Mouse (Mus musculus): ENCODE measurements at regions not wholly inside any gene's neighbourhood (a gene's known extent, or its start where the extent isn't known, plus 50 kb on each side); places are given as distances from the start of the nearest gene placed in this dataset.

- peak overlapping the region; percentile 78 for H3K9ac ChIP-seq
- H3K36me3 ChIP-seq, result no peaks in the 10 kb centered on the region
- no peaks in the 10 kb centered on the region for H3K9me3 ChIP-seq
- H3K27me3 ChIP-seq (replicated peaks), result peaks cover 3% of the 10 kb centered on the region; the same call in 1 of the 2 replicates
- H3K4me1 ChIP-seq, result peaks cover 6% of the 10 kb centered on the region; the same call in 1 of the 2 replicates
- H3K27ac ChIP-seq (replicated peaks), result no peak overlapping the region
- WGBS, result 42% methylated on average over 18 of the region's 18 CpGs
- peak overlapping the region; percentile 76 for H3K4me2 ChIP-seq
- ATAC-seq (ENCODE audit: extremely low read depth, insufficient number of reproducible peaks, low FRiP score, low TSS enrichment), result no peak
- H3K4me3 ChIP-seq, result peak overlapping the region; percentile 54
These were observed 237.1 kb downstream of the Gm765 start for GRCm38 (mm10) chr6:98105280-98106090.

DNA sequence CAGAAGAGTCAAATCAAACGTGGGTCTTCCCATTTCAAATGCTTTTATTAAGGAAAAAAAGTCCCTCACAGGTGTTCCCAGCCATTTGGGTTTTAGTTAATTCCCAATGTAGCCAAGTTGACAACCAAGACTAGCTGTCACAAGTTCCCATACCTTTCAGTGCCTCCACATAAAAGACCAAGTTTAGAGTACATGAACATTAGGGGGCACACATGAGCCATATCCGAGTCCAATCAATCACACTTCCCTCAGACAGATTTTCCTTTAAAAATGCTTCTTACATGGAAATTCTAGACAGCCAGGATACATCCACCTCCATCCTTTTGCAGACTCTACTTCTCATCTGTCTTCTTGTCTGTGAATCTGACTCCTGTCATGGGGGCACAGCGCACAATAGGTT lies 238.1 kb downstream of the Gm765 start:
- no peak overlapping the region for H3K27ac ChIP-seq (replicated peaks)
- no peak overlapping the region for H3K4me2 ChIP-seq
- ATAC-seq (ENCODE audit: extremely low read depth, insufficient number of reproducible peaks, low FRiP score, low TSS enrichment), result no peak
- no peak overlapping the region for H3K9ac ChIP-seq
- H3K4me1 ChIP-seq, result peaks cover 6% of the 10 kb centered on the region; the same call in 1 of the 2 replicates
- H3K27me3 ChIP-seq (replicated peaks), result peaks cover 3% of the 10 kb centered on the region; the same call in 1 of the 2 replicates
- H3K4me3 ChIP-seq, result no peak overlapping the region
- WGBS, result 47% methylated on average over 3 of the region's 3 CpGs
- H3K36me3 ChIP-seq, result no peaks in the 10 kb centered on the region
- H3K9me3 ChIP-seq, result no peaks in the 10 kb centered on the region

DNA sequence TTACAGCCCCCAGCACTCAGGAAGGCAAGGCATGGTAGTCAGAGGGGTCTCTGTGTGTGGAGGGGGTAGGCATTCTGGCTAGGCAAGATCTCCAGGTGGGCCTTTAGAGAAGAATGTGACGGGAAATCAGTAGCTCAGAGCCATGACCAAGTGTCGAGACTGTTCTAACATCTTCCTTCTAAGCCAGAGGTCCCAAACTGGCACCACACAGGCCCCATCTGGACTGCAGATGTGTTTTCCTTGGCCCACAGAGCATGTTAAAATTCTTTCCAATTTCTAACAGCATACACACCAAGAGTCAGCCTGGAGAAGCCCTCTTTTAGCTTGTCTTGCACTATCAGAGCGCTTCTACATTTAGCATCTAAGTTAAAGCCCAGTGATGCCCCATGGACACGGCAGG lies 241.5 kb downstream of the Gm765 start:
- Histone ChIP-seq H3K36me3 (no peaks in the 10 kb centered on the region), H3K9ac (no peak overlapping the region), H3K4me3 (no peak overlapping the region), H3K9me3 (no peaks in the 10 kb centered on the region), H3K4me2 (no peak overlapping the region), H3K4me1 (peaks cover 6% of the 10 kb centered on the region; the same call in 1 of the 2 replicates), H3K27me3 (replicated peaks) (peaks cover 3% of the 10 kb centered on the region; the same call in 1 of the 2 replicates), H3K27ac (replicated peaks) (no peak overlapping the region)
- WGBS, result 61% methylated on average over 4 of the region's 4 CpGs
- ATAC-seq (ENCODE audit: extremely low read depth, insufficient number of reproducible peaks, low FRiP score, low TSS enrichment), result no peak

DNA sequence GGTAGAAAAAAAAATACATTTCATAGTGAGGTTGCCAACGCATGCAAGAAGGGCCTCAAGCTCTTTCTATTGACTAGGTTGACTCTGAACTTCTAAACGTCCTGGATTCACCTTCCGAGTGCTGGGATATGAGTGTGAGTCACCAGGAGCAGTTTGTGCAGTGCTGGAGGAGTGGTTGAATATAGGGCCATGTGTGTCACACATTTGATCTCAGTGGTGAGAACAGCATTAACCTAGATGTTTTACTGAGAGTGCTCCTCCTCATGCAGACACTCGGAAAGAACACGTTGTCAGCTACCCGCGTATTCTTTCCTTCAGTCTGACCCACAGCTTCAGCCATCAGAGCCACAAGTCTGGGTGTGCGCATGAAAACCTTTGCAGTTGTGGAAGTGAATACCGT lies 243.4 kb downstream of the Gm765 start:
- ATAC-seq (ENCODE audit: extremely low read depth, insufficient number of reproducible peaks, low FRiP score, low TSS enrichment), result no peak

GRCm38 (mm10) chr6:98095243-98095642 lies 247.3 kb downstream of the Gm765 start:
- no peak for ATAC-seq (ENCODE audit: extremely low read depth, insufficient number of reproducible peaks, low FRiP score, low TSS enrichment)
- 76% methylated on average over 4 of the region's 4 CpGs for WGBS
- H3K9ac ChIP-seq, result no peak overlapping the region
- H3K4me3 ChIP-seq, result no peak overlapping the region
- H3K4me2 ChIP-seq, result no peak overlapping the region
- no peaks in the 10 kb centered on the region for H3K36me3 ChIP-seq
- H3K27ac ChIP-seq (replicated peaks), result no peak overlapping the region
- H3K4me1 ChIP-seq, result peaks cover 8% of the 10 kb centered on the region
- no peaks in the 10 kb centered on the region for H3K27me3 ChIP-seq (replicated peaks)
- H3K9me3 ChIP-seq, result no peaks in the 10 kb centered on the region

More for the DNA sequence above, 243.4 kb downstream of the Gm765 start:
- WGBS, result 86% methylated on average over 9 of the region's 9 CpGs
- H3K4me2 ChIP-seq, result no peak overlapping the region
- H3K36me3 ChIP-seq, result no peaks in the 10 kb centered on the region
- no peaks in the 10 kb centered on the region for H3K9me3 ChIP-seq
- no peak overlapping the region for H3K9ac ChIP-seq
- H3K27me3 ChIP-seq (replicated peaks), result peaks cover 3% of the 10 kb centered on the region; the same call in 1 of the 2 replicates
- H3K27ac ChIP-seq (replicated peaks), result no peak overlapping the region
- H3K4me1 ChIP-seq, result peaks cover 8% of the 10 kb centered on the region
- no peak overlapping the region for H3K4me3 ChIP-seq

GRCm38 (mm10) chr6:98089185-98089584 lies 253.4 kb downstream of the Gm765 start:
- no peak overlapping the region for H3K27ac ChIP-seq (replicated peaks)
- 40% methylated on average over 4 of the region's 4 CpGs for WGBS
- no peak for ATAC-seq (ENCODE audit: extremely low read depth, insufficient number of reproducible peaks, low FRiP score, low TSS enrichment)

DNA sequence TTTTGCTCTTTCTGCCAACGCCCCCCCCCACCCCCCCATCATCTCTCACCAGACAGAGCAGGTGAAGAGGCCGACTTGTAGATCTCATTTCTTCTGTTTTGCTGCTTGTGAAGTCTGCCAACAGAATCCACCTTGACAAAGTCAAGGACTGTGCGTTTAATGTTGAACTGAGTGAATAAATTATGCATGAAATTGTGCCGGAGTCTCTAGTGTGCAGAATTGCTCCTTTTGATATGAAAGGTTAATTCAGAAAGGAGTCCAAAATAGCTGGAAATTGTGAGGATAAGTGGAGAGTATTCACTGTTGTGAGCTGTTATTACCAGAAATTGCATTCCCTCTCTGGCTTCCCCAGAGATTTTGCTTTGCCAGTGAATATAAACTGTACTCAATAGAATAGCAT lies 262.5 kb downstream of the Gm765 start:
- WGBS, result 75% methylated on average over 4 of the region's 4 CpGs
- Histone ChIP-seq H3K27ac (replicated peaks) (no peak overlapping the region), H3K36me3 (no peaks in the 10 kb centered on the region), H3K4me2 (no peak overlapping the region), H3K9ac (no peak overlapping the region), H3K4me3 (no peak overlapping the region), H3K27me3 (replicated peaks) (no peaks in the 10 kb centered on the region; the same call in 1 of the 2 replicates), H3K4me1 (no peaks in the 10 kb centered on the region), H3K9me3 (no peaks in the 10 kb centered on the region)
- no peak for ATAC-seq (ENCODE audit: extremely low read depth, insufficient number of reproducible peaks, low FRiP score, low TSS enrichment)

More at GRCm38 (mm10) chr6:98089185-98089584, 253.4 kb downstream of the Gm765 start:
- Histone ChIP-seq H3K9me3 (no peaks in the 10 kb centered on the region), H3K27me3 (replicated peaks) (no peaks in the 10 kb centered on the region), H3K4me1 (no peaks in the 10 kb centered on the region), H3K36me3 (no peaks in the 10 kb centered on the region), H3K4me3 (no peak overlapping the region), H3K9ac (no peak overlapping the region), H3K4me2 (no peak overlapping the region)
